ENCODE assay signal across 9 mouse cellular contexts in the genomic region with DNA sequence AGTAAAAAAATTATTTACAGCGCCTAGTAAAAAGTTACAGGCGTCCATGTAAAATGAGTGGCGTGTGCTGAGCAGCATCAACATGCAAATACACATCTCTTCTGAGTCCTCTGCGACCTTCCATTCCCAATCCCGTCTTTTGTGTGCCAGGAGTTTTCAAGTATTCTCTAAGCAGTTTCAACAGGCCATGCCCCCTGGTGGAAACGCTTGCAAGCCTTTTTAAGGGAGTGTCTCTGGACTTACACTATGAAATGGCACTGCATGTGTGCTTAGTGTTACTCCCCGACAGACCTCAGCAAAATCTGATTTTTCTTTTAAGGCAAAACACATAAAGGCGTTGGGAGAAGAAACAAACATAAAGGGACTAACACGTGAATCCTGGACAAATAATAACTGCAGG. TPM values are rescaled to one million over a fixed set of nuclear protein-coding genes. Genes with fewer than 3 reads are reported as not detected.
DNase-seq lines count a peak whose midpoint lies in the region; ATAC-seq lines count a peak whose summit lies in the region.
"Had no signal": no experiment of that assay in that cellular context is flagged by ENCODE, and none has a peak within 500 bp of the region (broad histone marks: within the 10 kb centered on the region; RNA-seq: fewer than 3 reads in every experiment).

No protein-coding gene starts in this region.

- H3K36me3 ChIP-seq in hindbrain, embryonic 10.5 days, result peaks cover 24% of the 10 kb centered on the region
- 0 out of 2 replicates have a peak, but pooled peaks cover 6% of the 10 kb centered on the region for H3K36me3 ChIP-seq in hindbrain, embryonic 12.5 days

- H3K4me3 ChIP-seq in hindbrain, embryonic 10.5 days, result no peak overlapping the region
- no peak overlapping the region for H3K4me3 ChIP-seq in hindbrain, embryonic 12.5 days
- H3K4me3 ChIP-seq: limb, embryonic 13.5 days had no signal

- no peaks in the 10 kb centered on the region for H3K27me3 ChIP-seq in hindbrain, embryonic 10.5 days (ENCODE audit: insufficient read depth, poor library complexity, severe bottlenecking)
- H3K27me3 ChIP-seq in hindbrain, embryonic 12.5 days, result no peaks in the 10 kb centered on the region
- H3K27me3 ChIP-seq: limb, embryonic 13.5 days had no signal

- H3K4me2 ChIP-seq in hindbrain, embryonic 12.5 days (replicated peaks), result no peak overlapping the region
- H3K4me2 ChIP-seq: limb, embryonic 13.5 days had no signal

- DNase-seq in hindbrain, embryonic 10.5 days (ENCODE audit: low spot score), result peak; percentile 18
- DNase-seq in thymus, postnatal 14 days, result peak; percentile 39
- no peak for DNase-seq in thymus, adult 18-20 months
- peak; percentile 68 for DNase-seq in embryo, embryonic 10.5 days (ENCODE audit: low spot score)
- peak; percentile 70 for DNase-seq in retina, postnatal 1 day
- no peak for DNase-seq in urinary bladder, adult 18-20 months (ENCODE audit: low spot score in 2 of 2)
- DNase-seq in left cerebral cortex, adult 11 months (ENCODE audit: low spot score), result no peak

- 74% methylated on average over 9 of the region's 9 CpGs for WGBS in hindbrain, embryonic 10.5 days
- WGBS in hindbrain, embryonic 12.5 days, result 63% methylated on average over 9 of the region's 9 CpGs

- H3K9ac ChIP-seq in hindbrain, embryonic 12.5 days, result no peak overlapping the region
- H3K9ac ChIP-seq: limb, embryonic 13.5 days had no signal

- ATAC-seq in hindbrain, embryonic 12.5 days (ENCODE audit: low FRiP score), result no peak

- no peaks in the 10 kb centered on the region for H3K9me3 ChIP-seq in hindbrain, embryonic 10.5 days
- H3K9me3 ChIP-seq in hindbrain, embryonic 12.5 days (replicated peaks), result no peaks in the 10 kb centered on the region
- H3K9me3 ChIP-seq: limb, embryonic 13.5 days had no signal

- no peak overlapping the region for H3K27ac ChIP-seq in hindbrain, embryonic 10.5 days
- no peak overlapping the region for H3K27ac ChIP-seq in hindbrain, embryonic 12.5 days
- H3K27ac ChIP-seq: limb, embryonic 13.5 days had no signal

- H3K4me1 ChIP-seq in hindbrain, embryonic 10.5 days (replicated peaks), result peaks cover 12% of the 10 kb centered on the region
- H3K4me1 ChIP-seq in hindbrain, embryonic 12.5 days, result peaks cover 12% of the 10 kb centered on the region

RNA-seq across cellular contexts. Expression of a gene that starts 50.8 kb away (rescaled TPM):
- polyA plus RNA-seq in hindbrain, embryonic 10.5 days (2016; fragmentation: Nextera tagmentation; extraction: Ambion mirVana), result 33.4 and 40.1 TPM in 2 replicates
- 43.6 and 46.8 TPM in 2 replicates for polyA plus RNA-seq in hindbrain, embryonic 12.5 days (2016; fragmentation: Nextera tagmentation; extraction: Ambion mirVana)

Comparison
In these comparisons a context has a peak if more than half of its experiments do, and no peak if none do; other contexts are left out.
1. DNase-seq: peak in hindbrain, embryonic 10.5 days (single experiment), thymus, postnatal 14 days (single experiment), embryo, embryonic 10.5 days (single experiment) and retina, postnatal 1 day (single experiment); none in thymus, adult 18-20 months (0 of 2), urinary bladder, adult 18-20 months (0 of 2) and left cerebral cortex, adult 11 months (single experiment).